Mouse (Mus musculus) hindbrain, embryonic 16.5 days (tissue): ENCODE measurements at regions not wholly inside any gene's neighbourhood (a gene's known extent, or its start where the extent isn't known, plus 50 kb on each side); places are given as distances from the start of the nearest gene placed in this dataset.

Experiments used
- ATAC-seq: fragments of 200-750 bp; cut with Nextera tagmentation; 2 replicates; pipeline ENCODE4 v1.8.0; 2017; ENCODE audit warnings: moderate TSS enrichment, moderate library complexity
- H3K27ac ChIP-seq: fragments of 300-500 bp; sonication (generic); 2 replicates; pipeline ENCODE4 v1.5.1; 2014; ENCODE audit warnings: low read depth, mild to moderate bottlenecking, control low read depth, low read length, moderate library complexity
- H3K27me3 ChIP-seq: fragments of 300-500 bp; sonication (generic); replicated peaks from 2 replicates; pipeline ENCODE4 v1.6.1; 2014; ENCODE audit warnings: low read length; ENCODE audit not compliant: control insufficient read depth, insufficient read depth
- H3K36me3 ChIP-seq: fragments of 300-500 bp; sonication (generic); 2 replicates; pipeline ENCODE4 v1.6.1; 2014; ENCODE audit warnings: mild to moderate bottlenecking, low read length, moderate library complexity, mixed read lengths; ENCODE audit not compliant: control insufficient read depth, insufficient read depth
- H3K4me1 ChIP-seq: fragments of 300-500 bp; sonication (generic); 2 replicates; pipeline ENCODE4 v1.6.1; 2014; ENCODE audit warnings: low read depth, low read length; ENCODE audit not compliant: control insufficient read depth, insufficient read depth
- H3K4me2 ChIP-seq: fragments of 300-500 bp; sonication (generic); 2 replicates; pipeline ENCODE4 v1.6.1; 2014; ENCODE audit warnings: mild to moderate bottlenecking, low read length, control low read depth, moderate library complexity
- H3K4me3 ChIP-seq: fragments of 300-500 bp; sonication (generic); 2 replicates; pipeline ENCODE4 v1.5.1; 2014; ENCODE audit warnings: mild to moderate bottlenecking, low read length, control low read depth, moderate library complexity
- H3K9ac ChIP-seq: fragments of 300-500 bp; sonication (generic); 2 replicates; pipeline ENCODE4 v1.6.1; 2014; ENCODE audit warnings: low read depth, mild to moderate bottlenecking, control low read depth, low read length, moderate library complexity
- H3K9me3 ChIP-seq: fragments of 300-500 bp; sonication (generic); 2 replicates; pipeline ENCODE4 v1.6.1; 2014; ENCODE audit warnings: mild to moderate bottlenecking, low read length, moderate library complexity; ENCODE audit not compliant: control insufficient read depth
- WGBS: fragments of 180-500 bp; shearing (Covaris S2); extraction: QIAGEN DNeasy Blood & Tissue Kit; methylation state at CpG from one replicate; pipeline ENCODE4 v1.1.7; 2014; 5-methylcytosine and 5-hydroxymethylcytosine counted together

DNA sequence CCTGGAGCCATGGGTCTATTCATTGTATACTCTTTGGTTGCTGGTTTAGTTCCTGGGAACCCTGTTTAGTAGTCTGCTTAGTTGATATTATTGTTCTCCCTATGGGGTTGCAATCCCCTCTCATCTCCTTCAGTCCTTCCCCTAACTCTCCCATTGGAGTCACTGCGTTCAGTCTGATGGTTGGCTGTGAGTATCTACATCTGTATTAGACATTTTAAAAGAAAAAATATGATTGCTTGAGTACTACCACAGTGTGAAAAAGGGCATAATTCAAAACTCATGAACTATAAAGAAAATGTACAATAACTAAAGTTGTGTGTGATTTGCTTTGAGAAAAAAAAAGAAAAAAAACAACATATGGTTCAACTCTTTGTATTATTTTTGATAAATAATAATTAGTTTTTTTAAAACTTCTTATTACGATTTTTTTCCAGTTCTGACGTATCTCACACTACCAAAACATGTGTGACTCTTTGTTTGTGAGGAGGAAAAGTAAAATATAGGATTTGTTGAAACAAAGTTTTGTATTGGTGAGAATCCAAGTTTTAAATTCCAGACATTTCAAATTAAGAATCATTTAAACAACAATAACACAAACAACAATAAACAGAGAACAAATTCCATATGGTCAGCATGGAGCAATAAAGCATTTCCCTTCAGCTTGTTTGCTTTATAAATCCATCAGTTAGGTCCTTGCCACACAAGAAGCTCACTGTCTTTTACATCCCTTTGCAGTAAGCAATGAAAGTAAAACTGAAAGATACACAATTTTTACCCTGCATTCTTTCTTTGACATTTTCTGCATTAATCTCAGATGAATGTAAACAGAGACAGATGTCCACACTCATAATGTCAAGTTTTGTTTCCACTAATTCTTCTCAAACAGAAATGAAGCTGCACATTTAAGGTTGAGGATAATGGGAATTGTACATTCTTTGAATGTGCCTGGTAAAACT is 583.5 kb downstream of the Slitrk6 start:
- no peaks in the 10 kb centered on the region for H3K27me3 ChIP-seq
- H3K4me2 ChIP-seq: no peak overlapping the region
- no peak overlapping the region for H3K27ac ChIP-seq
- WGBS: 83% methylated on average over 3 of the region's 3 CpGs
- H3K4me3 ChIP-seq: no peak overlapping the region
- no peaks in the 10 kb centered on the region for H3K4me1 ChIP-seq
- H3K36me3 ChIP-seq: no peaks in the 10 kb centered on the region
- no peak for ATAC-seq
- no peaks in the 10 kb centered on the region for H3K9me3 ChIP-seq
- no peak overlapping the region for H3K9ac ChIP-seq

DNA sequence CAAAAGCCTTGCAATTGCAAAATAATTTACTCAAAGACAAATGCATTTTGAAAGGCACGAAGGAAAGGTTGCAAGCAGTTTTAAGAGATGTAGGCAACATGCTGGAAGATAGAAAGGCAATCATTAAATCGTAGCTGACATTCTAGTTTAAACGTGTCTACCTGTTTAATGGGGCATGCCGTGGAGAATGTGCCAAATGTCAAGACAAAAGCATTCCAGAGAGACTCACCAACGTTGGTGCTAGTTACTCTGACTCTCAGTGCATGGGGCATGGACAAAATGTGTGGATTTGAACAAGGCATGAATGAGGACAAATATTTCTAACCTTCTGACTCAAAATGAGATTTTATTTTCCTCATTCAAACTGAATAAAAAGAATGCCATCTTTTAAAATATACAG is 586.3 kb downstream of the Slitrk6 start:
- Histone ChIP-seq H3K4me3 (no peak overlapping the region), H3K4me1 (no peaks in the 10 kb centered on the region), H3K36me3 (no peaks in the 10 kb centered on the region), H3K27ac (no peak overlapping the region), H3K9me3 (no peaks in the 10 kb centered on the region), H3K27me3 (no peaks in the 10 kb centered on the region), H3K4me2 (no peak overlapping the region), H3K9ac (no peak overlapping the region)
- 19% methylated on average over 5 of the region's 5 CpGs for WGBS
- no peak for ATAC-seq

DNA sequence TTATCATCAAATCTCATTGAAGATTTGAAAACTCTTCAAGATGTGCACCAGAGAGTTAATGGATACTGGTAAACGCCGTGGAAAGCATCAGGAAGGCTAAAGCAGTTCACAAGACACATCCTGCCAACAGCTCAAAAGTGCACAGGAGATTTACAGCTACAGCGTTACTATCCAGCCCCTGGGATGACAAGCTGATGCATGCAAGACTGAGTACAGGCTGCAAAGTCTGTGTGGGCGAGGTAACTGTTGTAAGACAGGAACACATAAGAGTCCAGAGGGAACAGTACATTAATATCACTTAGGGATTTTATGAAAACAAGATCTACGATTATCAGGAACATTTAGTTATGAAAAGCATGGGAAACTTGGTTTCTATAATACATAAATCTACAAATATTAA is 626.7 kb downstream of the Slitrk6 start:
- 76% methylated on average over 5 of the region's 5 CpGs for WGBS

DNA sequence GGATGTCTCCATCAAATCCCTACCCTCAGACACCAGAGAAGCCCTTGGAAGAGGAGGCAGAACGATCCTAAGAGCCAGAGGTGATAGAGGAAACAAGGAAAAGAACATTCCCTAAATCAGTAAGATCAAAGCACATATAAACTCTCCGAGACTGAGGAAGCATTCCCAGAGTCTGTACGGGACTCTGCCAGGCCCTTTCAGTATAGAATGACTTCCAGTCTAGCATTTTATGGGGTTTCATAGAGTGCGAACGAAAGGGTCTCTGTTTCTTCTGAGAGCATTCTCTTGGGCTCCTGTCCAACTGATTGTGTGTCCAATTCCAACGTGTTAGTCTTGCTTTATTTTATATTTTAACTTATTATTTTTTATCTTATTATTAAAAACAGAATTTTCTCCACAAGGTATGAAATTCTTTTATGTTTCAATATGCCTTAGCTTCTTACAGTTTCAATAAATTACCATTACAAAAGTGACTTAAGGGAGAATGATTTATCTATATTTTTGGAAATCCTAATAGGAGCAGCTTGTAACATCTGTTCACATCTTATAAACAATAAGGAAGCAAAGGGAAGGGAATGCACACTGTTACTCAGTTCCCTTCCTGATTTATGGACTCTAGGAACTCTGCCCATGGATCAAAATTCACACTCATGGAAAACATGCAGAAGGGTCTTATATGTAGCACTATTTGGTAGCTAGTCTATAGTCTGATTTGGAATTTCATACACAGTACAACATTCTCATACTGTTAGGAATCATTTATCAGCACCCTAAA is 628.8 kb downstream of the Slitrk6 start:
- Histone ChIP-seq H3K9me3 (no peaks in the 10 kb centered on the region), H3K27ac (no peak overlapping the region), H3K4me2 (no peak overlapping the region), H3K27me3 (no peaks in the 10 kb centered on the region), H3K36me3 (no peaks in the 10 kb centered on the region), H3K4me1 (no peaks in the 10 kb centered on the region), H3K9ac (no peak overlapping the region), H3K4me3 (no peak overlapping the region)
- 73% methylated on average over 6 of the region's 6 CpGs for WGBS
- no peak for ATAC-seq

More for the DNA sequence above, 626.7 kb downstream of the Slitrk6 start:
- H3K36me3 ChIP-seq: no peaks in the 10 kb centered on the region
- H3K27me3 ChIP-seq: no peaks in the 10 kb centered on the region
- no peak overlapping the region for H3K4me2 ChIP-seq
- H3K9me3 ChIP-seq: no peaks in the 10 kb centered on the region
- H3K9ac ChIP-seq: no peak overlapping the region
- no peak for ATAC-seq
- no peak overlapping the region for H3K4me3 ChIP-seq
- no peaks in the 10 kb centered on the region for H3K4me1 ChIP-seq
- no peak overlapping the region for H3K27ac ChIP-seq

DNA sequence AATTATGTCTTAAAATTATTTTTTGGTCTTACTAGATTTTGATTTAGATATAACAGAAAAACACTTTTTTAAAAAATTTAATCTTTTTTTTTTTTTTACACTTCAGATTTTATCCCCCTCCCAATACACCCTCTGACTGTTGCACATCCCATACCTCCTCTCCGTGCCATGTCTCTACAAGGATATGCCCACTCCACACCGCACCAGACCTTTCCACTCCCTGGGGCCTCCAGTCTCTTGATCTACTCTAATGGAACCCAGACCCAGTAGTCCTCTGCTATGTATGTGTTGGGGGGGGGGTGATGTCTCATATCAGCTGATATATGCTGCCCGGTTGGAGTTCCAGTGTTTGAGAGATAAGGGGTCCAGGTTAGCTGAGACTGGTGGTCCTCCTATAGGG is 632.2 kb downstream of the Slitrk6 start:
- Histone ChIP-seq H3K9me3 (no peaks in the 10 kb centered on the region), H3K9ac (no peak overlapping the region), H3K4me1 (no peaks in the 10 kb centered on the region), H3K4me2 (no peak overlapping the region), H3K36me3 (no peaks in the 10 kb centered on the region), H3K4me3 (no peak overlapping the region), H3K27ac (no peak overlapping the region), H3K27me3 (no peaks in the 10 kb centered on the region)
- no peak for ATAC-seq
- 96% methylated on average over 3 of the region's 3 CpGs for WGBS

DNA sequence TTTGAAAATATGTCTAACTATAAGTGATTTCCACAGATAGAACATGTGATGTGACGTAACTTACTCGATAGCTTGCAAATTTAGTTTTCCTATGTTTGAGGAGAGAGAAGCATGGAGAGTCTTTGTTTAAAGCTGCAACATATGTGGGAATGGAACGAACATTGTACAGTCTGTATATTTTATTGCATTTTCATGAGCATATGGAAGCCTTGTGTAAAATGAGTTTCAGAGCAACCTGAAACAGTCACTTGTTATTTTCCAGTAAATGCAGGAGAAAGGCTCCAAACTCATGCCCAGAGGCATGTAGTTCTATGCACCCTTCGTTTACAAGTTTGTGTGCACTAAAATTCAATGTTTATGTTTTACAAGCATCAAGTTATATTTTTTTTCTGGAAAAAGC is 639.4 kb downstream of the Slitrk6 start:
- Histone ChIP-seq H3K9ac (no peak overlapping the region), H3K4me3 (no peak overlapping the region), H3K4me2 (no peak overlapping the region), H3K27ac (no peak overlapping the region), H3K9me3 (no peaks in the 10 kb centered on the region), H3K36me3 (no peaks in the 10 kb centered on the region), H3K4me1 (no peaks in the 10 kb centered on the region), H3K27me3 (no peaks in the 10 kb centered on the region)
- 88% methylated on average over 4 of the region's 4 CpGs for WGBS
- ATAC-seq: no peak

DNA sequence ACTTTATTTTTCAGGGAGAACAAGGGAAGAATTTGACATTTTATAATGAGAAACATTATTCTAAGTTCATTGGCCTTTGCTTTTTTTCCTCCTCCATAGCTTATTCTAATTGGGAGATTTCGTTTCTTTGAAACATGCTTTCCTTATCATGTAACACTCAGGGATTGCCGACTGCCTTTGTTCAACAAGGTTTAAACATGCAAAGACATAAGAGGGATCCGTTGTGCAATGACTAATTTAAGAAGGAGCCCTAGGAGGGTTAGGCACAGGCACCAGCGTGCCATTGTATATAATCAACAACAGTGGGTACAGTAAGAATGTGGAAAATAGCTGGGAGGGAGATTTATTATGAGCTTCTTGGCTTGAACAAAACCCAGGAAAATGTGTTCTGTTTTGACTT is 654.1 kb downstream of the Slitrk6 start:
- Histone ChIP-seq H3K27ac (no peak overlapping the region), H3K4me2 (no peak overlapping the region), H3K36me3 (no peaks in the 10 kb centered on the region), H3K9ac (no peak overlapping the region), H3K4me3 (no peak overlapping the region), H3K27me3 (no peaks in the 10 kb centered on the region), H3K4me1 (no peaks in the 10 kb centered on the region), H3K9me3 (no peaks in the 10 kb centered on the region)
- ATAC-seq: no peak
- 63% methylated on average over 4 of the region's 4 CpGs for WGBS

DNA sequence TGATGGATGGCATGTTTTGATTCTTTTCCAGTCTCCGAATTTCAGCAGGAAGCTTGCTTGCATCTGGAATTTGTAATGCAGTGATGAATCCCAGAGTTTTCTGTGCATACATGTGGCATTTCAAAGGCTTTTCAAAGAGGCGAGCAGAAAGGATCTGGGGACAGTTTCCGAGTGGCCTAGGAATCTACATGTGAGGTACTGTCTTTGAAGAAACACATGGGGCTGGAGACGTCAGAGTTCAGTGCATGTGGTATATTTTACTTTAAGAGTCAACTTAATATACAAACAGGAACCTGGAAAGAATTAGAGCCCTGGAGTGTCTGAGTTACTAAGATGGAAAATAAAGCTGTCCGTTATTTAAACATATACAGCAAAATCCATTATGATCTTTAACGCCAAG is 676.6 kb downstream of the Slitrk6 start:
- H3K4me1 ChIP-seq: no peaks in the 10 kb centered on the region
- H3K4me2 ChIP-seq: no peak overlapping the region
- no peaks in the 10 kb centered on the region for H3K27me3 ChIP-seq
- ATAC-seq: no peak
- no peak overlapping the region for H3K4me3 ChIP-seq
- no peak overlapping the region for H3K9ac ChIP-seq
- no peak overlapping the region for H3K27ac ChIP-seq
- no peaks in the 10 kb centered on the region for H3K36me3 ChIP-seq
- no peaks in the 10 kb centered on the region for H3K9me3 ChIP-seq
- WGBS: 86% methylated on average over 6 of the region's 6 CpGs

DNA sequence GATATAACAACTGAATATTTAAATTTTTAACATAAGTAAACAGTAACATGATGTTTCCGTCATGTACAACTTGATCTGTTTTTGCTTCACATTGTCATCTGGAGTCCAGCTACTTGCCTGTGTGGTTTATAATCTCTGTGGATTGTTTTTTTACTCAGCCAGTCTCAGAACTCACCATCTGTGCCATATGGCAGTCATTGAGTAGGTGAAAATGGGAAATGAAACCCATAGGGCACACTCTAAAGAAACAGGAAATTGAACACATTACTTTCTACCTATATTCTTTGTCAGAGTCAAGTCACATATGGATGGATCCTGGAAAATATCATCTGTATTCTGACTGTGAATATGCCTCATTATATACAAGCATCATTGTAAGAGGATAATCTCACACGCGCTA is 707.2 kb downstream of the Slitrk6 start:
- Histone ChIP-seq H3K27ac (no peak overlapping the region), H3K9ac (no peak overlapping the region), H3K27me3 (no peaks in the 10 kb centered on the region), H3K9me3 (no peaks in the 10 kb centered on the region), H3K4me1 (no peaks in the 10 kb centered on the region), H3K4me2 (no peak overlapping the region), H3K36me3 (no peaks in the 10 kb centered on the region), H3K4me3 (no peak overlapping the region)
- ATAC-seq: no peak
- WGBS: 85% methylated on average over 3 of the region's 3 CpGs
